Mouse (Mus musculus) liver, postnatal 0 days (tissue): ENCODE measurements at regions not wholly inside any gene's neighbourhood (a gene's known extent, or its start where the extent isn't known, plus 50 kb on each side); places are given as distances from the start of the nearest gene placed in this dataset.

Experiments
- CTCF ChIP-seq: sonication (generic); IDR thresholded peaks from 2 replicates; pipeline ENCODE4 v1.5.1; 2016; ENCODE audit warnings: antibody characterized with exemption, low read depth
- EP300 ChIP-seq: IDR thresholded peaks from 2 replicates; pipeline ENCODE4 v1.6.1; 2016; ENCODE audit warnings: antibody characterized with exemption, low read depth, mild to moderate bottlenecking

DNA sequence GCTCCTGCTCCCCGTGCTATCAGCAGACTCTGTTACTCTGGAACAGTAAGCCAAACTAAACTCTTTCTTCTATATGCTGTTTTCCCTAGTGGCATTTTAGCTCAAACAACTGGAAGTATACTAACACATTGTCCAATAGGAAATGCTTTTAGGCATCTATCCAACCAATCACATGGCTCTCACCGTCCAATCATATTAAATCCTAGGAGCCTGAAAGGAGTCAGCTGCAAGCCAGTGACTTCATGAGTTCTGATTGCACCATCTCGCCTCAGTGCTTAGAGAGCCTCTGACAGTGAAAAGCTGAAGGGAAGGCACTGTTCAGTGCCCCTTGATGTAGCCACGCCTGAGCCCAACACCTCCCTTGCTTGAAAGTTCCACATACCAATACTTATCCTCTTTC, 221.0 kb upstream of the Tle3 start:
- TF ChIP-seq CTCF (no peak), EP300 (no peak)
